Mouse (Mus musculus) forebrain, postnatal 0 days (tissue): Measurements from ENCODE around the gene Eva1c. TPM values are rescaled to one million over a fixed set of nuclear protein-coding genes. Genes with fewer than 3 reads are reported as not detected.

ENCODE experiments used
- ATAC-seq: fragments of 200-750 bp; cut with Nextera tagmentation; 2 replicates; pipeline ENCODE4 v1.8.0; 2017; ENCODE audit warnings: mild to moderate bottlenecking, moderate library complexity
- DNase-seq: peaks from one replicate; pipeline ENCODE4 v3.0.0-alpha.2; 2015
- H3K27ac ChIP-seq: fragments of 300-500 bp; sonication (generic); 2 replicates; pipeline ENCODE4 v1.5.1; 2014; ENCODE audit warnings: low read depth, mild to moderate bottlenecking, antibody characterized with exemption, low read length, moderate library complexity, mixed read lengths
- H3K27me3 ChIP-seq: fragments of 300-500 bp; sonication (generic); 2 replicates; pipeline ENCODE4 v1.6.1; 2014; ENCODE audit warnings: mild to moderate bottlenecking, low read length, mixed read lengths; ENCODE audit not compliant: insufficient read depth
- H3K36me3 ChIP-seq: fragments of 300-500 bp; sonication (generic); 2 replicates; pipeline ENCODE4 v1.6.1; 2014; ENCODE audit warnings: mild to moderate bottlenecking, moderate library complexity; ENCODE audit not compliant: insufficient read depth
- H3K4me1 ChIP-seq: fragments of 300-500 bp; sonication (generic); 2 replicates; pipeline ENCODE4 v1.6.1; 2014; ENCODE audit warnings: antibody characterized with exemption; ENCODE audit not compliant: insufficient read depth
- H3K4me2 ChIP-seq: fragments of 300-500 bp; sonication (generic); 2 replicates; pipeline ENCODE4 v1.6.1; 2014; ENCODE audit warnings: low read depth, mild to moderate bottlenecking, moderate library complexity
- H3K4me3 ChIP-seq: fragments of 300-500 bp; sonication (generic); 2 replicates; pipeline ENCODE4 v1.5.1; 2014; ENCODE audit warnings: low read depth, low read length, mixed read lengths
- H3K9ac ChIP-seq: fragments of 300-500 bp; sonication (generic); 2 replicates; pipeline ENCODE4 v1.6.1; 2014; ENCODE audit warnings: mild to moderate bottlenecking
- H3K9me3 ChIP-seq: fragments of 300-500 bp; sonication (generic); 2 replicates; pipeline ENCODE4 v1.6.1; 2016; ENCODE audit warnings: low read length
- CTCF ChIP-seq: sonication (generic); IDR thresholded peaks from 2 replicates; pipeline ENCODE4 v1.5.1; 2016; ENCODE audit warnings: antibody characterized with exemption, control low read depth, low read depth
- WGBS: fragments of 180-500 bp; shearing (Covaris S2); extraction: QIAGEN DNeasy Blood & Tissue Kit; methylation state at CpG from one replicate; pipeline ENCODE4 v1.1.7; 2014; 5-methylcytosine and 5-hydroxymethylcytosine counted together
- microRNA-seq, 2 experiments: library from miRNA; unstranded; fragments of <30 nt; microRNA quantifications; one replicate each; pipeline ENCODE4; 2016
- polyA plus RNA-seq: library from polyadenylated mRNA; unstranded; fragments of >200 nt; fragmentation: Nextera tagmentation; extraction: Ambion mirVana; gene quantifications from 2 replicates; pipeline ENCODE4 v1.2.1, GENCODE M21; 2015
- total RNA-seq: library from RNA; depleted of rRNA; stranded (reverse); fragments of >200 nt; gene quantifications from 2 replicates; pipeline ENCODE4 v1.2.3, GENCODE M21; 2014; rRNA removed

Gene Eva1c
- total and polyA plus RNA-seq, 2 experiments from 2014 or later: 3.4 to 4.0 TPM

GRCm38 (mm10) chr16:90950354-90950963 lies 123.9 kb downstream of the Eva1c start:
- WGBS: 56% methylated on average over 17 of the region's 17 CpGs
- no peak overlapping the region for H3K4me3 ChIP-seq
- H3K4me1 ChIP-seq: no peaks in the 10 kb centered on the region
- peaks cover 66% of the 10 kb centered on the region for H3K36me3 ChIP-seq
- ATAC-seq (no peak), DNase-seq (no peak)
- H3K9me3 ChIP-seq: no peaks in the 10 kb centered on the region
- TF ChIP-seq CTCF: no peak
- H3K4me2 ChIP-seq: no peak overlapping the region
- H3K9ac ChIP-seq: no peak overlapping the region
- H3K27ac ChIP-seq: no peak overlapping the region
- no peaks in the 10 kb centered on the region for H3K27me3 ChIP-seq

GRCm38 (mm10) chr16:90953147-90953546 lies 126.6 kb downstream of the Eva1c start:
- Histone ChIP-seq H3K9me3 (no peaks in the 10 kb centered on the region), H3K27me3 (no peaks in the 10 kb centered on the region), H3K4me1 (no peaks in the 10 kb centered on the region), H3K9ac (no peak overlapping the region), H3K27ac (no peak overlapping the region), H3K36me3 (peaks cover 62% of the 10 kb centered on the region), H3K4me2 (no peak overlapping the region), H3K4me3 (no peak overlapping the region)
- whole genome bisulfite sequencing: 92% methylated on average over 9 of the region's 9 CpGs
- DNase-seq (no peak), ATAC-seq (no peak)
- TF ChIP-seq CTCF: no peak

- ATAC-seq (no peak), DNase-seq (peak; percentile 10)
- H3K36me3 ChIP-seq: peaks cover 64% of the 10 kb centered on the region
- WGBS: 95% methylated on average over 6 of the region's 6 CpGs
- no peaks in the 10 kb centered on the region for H3K9me3 ChIP-seq
- no peaks in the 10 kb centered on the region for H3K4me1 ChIP-seq
- H3K4me3 ChIP-seq: no peak overlapping the region
- H3K27ac ChIP-seq: no peak overlapping the region
- H3K27me3 ChIP-seq: no peaks in the 10 kb centered on the region
- H3K4me2 ChIP-seq: no peak overlapping the region
- H3K9ac ChIP-seq: no peak overlapping the region
- TF ChIP-seq CTCF: 0 out of 2 replicates have a peak, but pooled peaks have one; percentile 29
Observed at GRCm38 (mm10) chr16:90953770-90954169, 127.3 kb downstream of the Eva1c start.

Small RNAs within 50 kb of the gene (microRNA-seq; reads per million reads assigned to microRNA genes)
- 0 reads per million in 2 experiments for gene Gm22933

Other genes with a start within 250 kb of the Eva1c start
- gene Mis18a, start 99.3 kb upstream of the Eva1c start, total RNA-seq: 24.1 and 27.0 TPM in 2 replicates
- 29.8 and 33.6 TPM in 2 replicates for gene Mis18a, start 99.3 kb upstream of the Eva1c start, polyA plus RNA-seq
- gene Mrap, start 88.5 kb upstream of the Eva1c start, total RNA-seq: 1.00 and 1.1 TPM in 2 replicates
- 0.65 and 0.77 TPM in 2 replicates for gene Mrap, start 88.5 kb upstream of the Eva1c start, polyA plus RNA-seq
- 12.7 and 19.0 TPM in 2 replicates for gene Urb1, start 16.3 kb upstream of the Eva1c start, total RNA-seq
- gene Urb1, start 16.3 kb upstream of the Eva1c start, polyA plus RNA-seq: 4.6 and 5.4 TPM in 2 replicates
- gene Cfap298, start 108.4 kb downstream of the Eva1c start, total RNA-seq: 28.0 and 28.6 TPM in 2 replicates
- 73.4 and 79.6 TPM in 2 replicates for gene Cfap298, start 108.4 kb downstream of the Eva1c start, polyA plus RNA-seq
- gene Synj1, start 184.6 kb downstream of the Eva1c start, total RNA-seq: 48.2 and 62.5 TPM in 2 replicates
- gene Synj1, start 184.6 kb downstream of the Eva1c start, polyA plus RNA-seq: 24.8 and 38.0 TPM in 2 replicates
- 80.0 and 88.6 TPM in 2 replicates for gene Paxbp1, start 217.8 kb downstream of the Eva1c start, total RNA-seq
- 10.3 and 19.5 TPM in 2 replicates for gene Paxbp1, start 217.8 kb downstream of the Eva1c start, polyA plus RNA-seq